Mouse (Mus musculus): Measurements from ENCODE around the gene Tfap2d. TPM values are rescaled to one million over a fixed set of nuclear protein-coding genes. Genes with fewer than 3 reads are reported as not detected.

Gene Tfap2d
- not detected for total RNA-seq (2021)
- long read RNA-seq, experiment 1 = 0 reads
- long read RNA-seq, experiment 2 = 0 reads

DNA sequence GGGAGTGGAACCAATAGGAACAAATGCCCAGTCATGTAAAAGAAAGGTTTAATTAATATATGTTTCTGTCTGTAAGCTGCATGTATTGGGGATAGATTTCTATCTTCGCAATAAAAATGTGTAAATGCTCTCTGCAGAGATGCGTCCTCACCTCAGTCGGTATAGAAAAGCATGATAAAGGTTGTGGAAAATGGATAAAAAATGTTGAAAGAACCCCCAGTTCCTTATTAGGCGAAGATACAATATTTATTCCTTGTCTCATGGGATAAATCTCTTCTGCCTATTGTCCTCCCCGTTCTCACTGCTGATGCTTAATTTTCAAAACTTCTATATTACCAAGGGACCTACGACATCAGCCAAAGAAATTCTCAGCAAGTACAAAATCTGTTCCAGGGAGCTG is at the start of gene Tfap2d:
Gene Tfap2d (plus strand): TSS at position 392 of the 400 bp plus-strand sequence.
- DNase-seq = no peak

DNA sequence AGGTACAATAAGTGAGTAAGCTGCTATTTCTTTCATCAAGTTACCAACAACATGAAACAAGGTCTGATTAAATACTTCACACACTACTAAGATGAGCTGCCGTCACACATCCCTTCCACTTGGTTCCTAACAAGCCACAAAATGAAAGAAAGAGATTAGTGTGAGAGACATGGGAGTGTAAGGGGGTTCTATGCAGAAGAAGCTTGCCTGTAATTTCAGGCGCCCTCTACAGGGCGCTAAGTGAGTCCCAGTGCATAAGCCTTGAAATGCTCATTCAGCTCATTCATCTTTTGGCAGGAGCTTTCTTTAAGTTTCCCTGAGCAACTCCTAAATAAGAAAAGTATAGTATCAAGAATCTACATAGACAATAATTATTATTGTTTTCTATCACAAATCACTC is 46.5 kb upstream of the Tfap2d start:
- no peak for DNase-seq

DNA sequence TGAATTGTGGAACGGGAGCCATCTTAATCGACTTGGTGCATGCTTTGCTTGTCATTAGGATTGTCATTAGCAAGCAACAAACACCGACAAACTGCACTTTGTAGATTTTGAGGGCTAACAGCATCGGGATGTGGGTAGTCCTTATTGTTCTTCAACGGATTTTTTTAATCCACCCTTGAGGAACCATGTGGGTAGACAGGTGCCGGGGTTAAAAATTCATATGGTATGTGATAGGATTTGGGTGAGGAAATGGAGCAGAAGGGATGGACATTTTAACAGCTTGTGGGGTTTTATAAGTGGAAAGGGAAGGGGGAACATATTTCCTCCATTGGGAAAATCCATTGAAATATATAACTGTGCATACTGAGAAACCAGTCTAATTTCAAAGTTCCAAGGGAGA is 46.0 kb upstream of the Tfap2d start:
- no peak for DNase-seq

GRCm38 (mm10) chr1:19088078-19088477 is 14.7 kb upstream of the Tfap2d start:
- DNase-seq = no peak

- no peak for DNase-seq
Measured at GRCm38 (mm10) chr1:19096921-19097320, 5.9 kb upstream of the Tfap2d start.

GRCm38 (mm10) chr1:19103316-19103715 is 494 bp downstream of the Tfap2d start:
- no peak for DNase-seq

GRCm38 (mm10) chr1:19103776-19104142 is 937 bp downstream of the Tfap2d start:
- DNase-seq = no peak

- DNase-seq = no peak
Measured at GRCm38 (mm10) chr1:19104143-19104857, 1.5 kb downstream of the Tfap2d start.

GRCm38 (mm10) chr1:19106401-19106800 is 3.6 kb downstream of the Tfap2d start:
- DNase-seq = no peak

GRCm38 (mm10) chr1:19106841-19107800 is 4.3 kb downstream of the Tfap2d start:
- no peak for DNase-seq

GRCm38 (mm10) chr1:19107801-19108200 is 5.0 kb downstream of the Tfap2d start:
- no peak for DNase-seq

- no peak for DNase-seq
Measured at GRCm38 (mm10) chr1:19109711-19110110, 6.9 kb downstream of the Tfap2d start.

DNA sequence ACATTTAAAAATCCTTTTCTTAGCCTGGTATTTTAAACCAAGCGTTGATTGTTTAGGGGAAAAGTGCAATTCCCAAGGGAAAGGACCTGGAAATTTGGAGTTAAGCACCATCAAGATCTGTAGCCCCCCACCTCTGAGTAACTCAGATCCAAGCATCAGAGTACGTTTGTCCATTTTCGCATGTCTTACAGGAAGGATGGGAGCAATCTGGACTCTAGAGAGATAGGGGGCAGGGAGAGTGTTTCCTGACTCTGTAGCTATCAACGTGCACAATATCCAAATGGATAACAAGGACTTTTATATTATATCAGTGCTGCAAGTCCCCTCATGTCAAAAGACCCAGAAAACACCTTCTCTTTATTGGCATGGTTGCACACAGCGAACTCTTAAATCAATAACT is 7.4 kb downstream of the Tfap2d start:
- no peak for DNase-seq

GRCm38 (mm10) chr1:19111020-19111419 is 8.2 kb downstream of the Tfap2d start:
- no peak for DNase-seq

GRCm38 (mm10) chr1:19178742-19179397 is 76.0 kb downstream of the Tfap2d start:
- no peak for DNase-seq

DNA sequence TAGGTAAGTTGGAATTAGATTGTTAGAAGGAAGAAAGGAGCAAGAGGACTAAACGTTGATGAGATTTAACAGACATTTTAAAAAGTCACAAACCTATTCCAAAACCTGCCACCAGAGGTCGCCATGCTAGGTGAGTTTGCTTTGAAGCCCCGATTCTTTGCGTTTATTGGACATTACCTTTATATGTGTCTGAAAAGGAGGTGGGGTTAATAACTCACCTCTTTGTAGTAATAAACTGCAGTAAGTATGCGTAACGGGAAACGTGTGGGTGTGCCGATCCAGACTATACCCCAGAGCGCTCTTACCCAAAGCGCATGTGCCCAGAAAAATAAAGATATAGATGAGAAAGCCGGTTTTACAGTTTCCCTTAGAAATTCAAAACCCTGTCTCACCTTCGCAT is 102.8 kb downstream of the Tfap2d start:
- DNase-seq = no peak

DNA sequence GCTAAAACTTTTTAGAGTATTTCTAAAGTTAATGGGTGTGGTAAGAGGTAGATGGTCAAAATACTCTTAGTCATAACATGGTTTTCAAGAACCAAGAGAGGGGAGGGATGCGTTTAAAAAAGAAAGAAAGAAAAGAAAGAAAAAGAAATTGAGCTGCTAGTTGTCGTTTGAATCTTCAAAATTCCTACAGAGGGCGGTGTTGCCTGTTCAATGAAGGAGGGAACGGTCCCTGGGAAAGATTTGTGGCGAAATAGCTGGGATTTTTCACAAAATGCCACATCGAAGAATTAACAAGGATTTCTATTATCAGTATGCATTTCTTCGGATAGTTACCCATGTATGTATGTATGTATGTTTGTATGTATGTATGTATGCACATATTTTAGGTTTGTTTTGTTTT is 103.4 kb downstream of the Tfap2d start:
- DNase-seq = no peak

DNA sequence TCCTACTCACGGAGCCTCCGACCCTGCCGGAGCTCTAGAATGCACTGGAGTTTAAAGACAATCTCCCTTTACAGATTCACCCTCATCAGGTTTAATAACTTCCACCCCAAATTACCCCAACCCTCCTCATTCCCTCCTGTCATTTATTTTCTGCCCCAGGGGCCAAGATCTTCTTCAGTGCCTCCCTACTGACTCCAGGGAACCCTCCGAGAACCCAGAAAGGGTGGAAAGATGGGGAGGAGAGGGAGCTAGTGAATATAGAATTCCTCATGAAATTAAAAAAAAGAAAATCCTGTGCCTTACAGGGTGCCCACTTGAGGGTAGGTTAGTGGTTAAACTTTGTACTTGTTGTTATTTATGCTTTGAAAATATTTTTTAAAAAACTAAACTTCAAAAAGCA is 104.8 kb downstream of the Tfap2d start:
- DNase-seq = no peak

DNA sequence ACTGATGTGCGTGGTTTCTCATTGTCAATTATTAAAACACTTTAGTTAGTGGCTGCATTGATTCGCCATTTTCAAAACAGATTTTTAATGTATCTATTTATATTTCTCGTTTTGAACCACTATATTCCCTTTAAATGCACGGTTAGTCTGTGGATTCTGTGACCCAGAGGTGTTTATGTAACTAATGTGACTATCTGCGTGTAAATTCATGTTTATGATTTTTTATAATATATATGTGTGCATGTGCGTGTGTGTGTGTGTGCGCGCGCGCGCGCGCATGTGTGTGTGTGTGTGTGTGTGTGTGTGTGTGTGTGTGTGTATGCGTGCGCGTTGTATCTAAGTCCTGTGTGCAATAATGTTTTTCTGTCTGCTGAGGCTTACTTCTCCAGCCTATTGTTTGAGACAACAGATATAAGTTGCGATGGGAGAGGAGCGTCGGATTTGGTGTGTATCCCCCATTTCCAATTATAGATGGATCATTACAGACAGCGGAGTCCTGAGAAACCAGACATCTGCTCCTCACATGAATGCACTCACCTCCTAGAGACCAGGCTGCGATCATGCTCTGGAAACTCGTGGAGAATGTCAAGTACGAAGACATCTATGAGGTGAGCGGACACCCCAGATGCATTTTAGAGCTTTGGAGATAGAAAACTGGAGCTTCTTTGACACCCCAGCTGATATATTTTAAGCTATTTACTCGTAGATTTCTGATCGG is 106.0 kb downstream of the Tfap2d start, which contains the start of gene Tfap2b:
Gene Tfap2b (plus strand): TSS at position 274 of the 718 bp plus-strand sequence.
- DNase-seq = no peak

DNA sequence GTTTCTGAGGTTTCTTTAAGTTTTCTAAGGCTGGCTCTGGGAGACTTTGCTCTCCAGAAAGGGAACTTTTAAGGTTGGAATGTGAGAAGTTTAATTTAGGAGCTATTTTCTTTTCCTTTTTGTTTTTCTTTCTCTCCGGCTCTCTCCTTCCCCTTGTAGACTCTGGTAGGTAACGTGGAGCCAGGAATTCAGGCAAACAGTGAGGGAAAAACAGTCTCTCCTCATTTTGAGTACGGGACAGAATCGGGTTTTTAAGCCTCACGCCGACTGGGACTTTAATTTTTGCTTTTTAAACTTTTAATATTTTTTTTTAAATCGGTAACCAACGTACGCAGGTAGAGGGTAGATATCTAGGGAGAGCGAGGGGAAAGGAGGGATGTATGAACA is 106.5 kb downstream of the Tfap2d start:
- DNase-seq = no peak

- DNase-seq = no peak
Measured at GRCm38 (mm10) chr1:19209776-19210175, 107.0 kb downstream of the Tfap2d start.
